Mouse (Mus musculus): ENCODE measurements at regions not wholly inside any gene's neighbourhood (a gene's known extent, or its start where the extent isn't known, plus 50 kb on each side); places are given as distances from the start of the nearest gene placed in this dataset.
"Not testable (repeated sequence)": the region's sequence is repeated elsewhere in the genome, so short reads cannot be mapped to it uniquely, and the experiment has no call there.

DNA sequence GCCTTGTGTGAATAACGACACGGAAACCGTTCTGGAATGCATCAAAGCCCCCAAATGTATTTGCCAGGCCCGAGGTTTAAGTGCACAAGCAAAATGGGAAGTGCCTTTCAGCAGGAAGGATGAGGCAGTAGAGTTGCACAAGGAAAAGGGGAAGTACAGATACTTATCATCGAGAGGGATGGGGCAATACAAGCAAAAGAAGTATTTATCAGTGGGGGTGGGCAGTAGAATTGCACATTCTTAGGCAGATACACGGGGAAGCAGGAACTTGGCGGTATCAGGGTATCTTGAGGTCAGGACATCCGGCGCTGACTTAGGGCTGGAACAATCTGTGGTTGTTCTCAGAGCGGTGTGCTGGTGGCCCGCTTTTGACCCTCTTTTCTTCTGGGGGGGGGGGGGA is 232.9 kb downstream of the Casp12 start:
- TF ChIP-seq EP300 (optimal IDR thresholded peaks at IDR 0.05); CTCF (IDR thresholded peaks at IDR 0.05; ENCODE audit: low read depth): not testable (repeated sequence)
